Mouse (Mus musculus): ENCODE results near the gene Ebf3. TPM values are rescaled to one million over a fixed set of nuclear protein-coding genes. Genes with fewer than 3 reads are reported as not detected.
A peak's percentile ranks its signal among the peaks of the same experiment; 100 is the strongest.

Ebf3 gene
- total and polyA plus RNA-seq, 2 experiments: 0.09 TPM; not detected in 1

- no peak overlapping the region for H3K9ac ChIP-seq (ENCODE audit: low read depth, low read length)
- DNase-seq (ENCODE audit: extremely low read depth, low read depth, low spot score): no peak
- H3K79me2 ChIP-seq (ENCODE audit: control insufficient read depth, insufficient read depth, low read length): no peaks in the 10 kb centered on the region
- H3K27me3 ChIP-seq (ENCODE audit: control insufficient read depth, insufficient read depth, low read length): peaks cover 50% of the 10 kb centered on the region
- TF ChIP-seq POLR2A (IDR thresholded peaks at IDR 0.05; ENCODE audit: extremely low read depth, insufficient read depth, low read length) (no peak), CTCF (IDR thresholded peaks at IDR 0.05; ENCODE audit: low read depth, low read length) (no peak)
- H3K4me1 ChIP-seq (ENCODE audit: control insufficient read depth, insufficient read depth, low read length): peaks cover 7% of the 10 kb centered on the region
- no peaks in the 10 kb centered on the region for H3K36me3 ChIP-seq (ENCODE audit: control insufficient read depth, insufficient read depth, low read length)
- H3K4me3 ChIP-seq (ENCODE audit: insufficient read depth, low read depth, low read length): no peak overlapping the region
- 3% methylated on average over 46 of the region's 49 CpGs for WGBS
- no peak overlapping the region for H3K27ac ChIP-seq (replicated peaks; ENCODE audit: insufficient read depth, low read depth, low read length)
Observed at GRCm38 (mm10) chr7:137310091-137310761, 4.0 kb downstream of the Ebf3 start.

DNA sequence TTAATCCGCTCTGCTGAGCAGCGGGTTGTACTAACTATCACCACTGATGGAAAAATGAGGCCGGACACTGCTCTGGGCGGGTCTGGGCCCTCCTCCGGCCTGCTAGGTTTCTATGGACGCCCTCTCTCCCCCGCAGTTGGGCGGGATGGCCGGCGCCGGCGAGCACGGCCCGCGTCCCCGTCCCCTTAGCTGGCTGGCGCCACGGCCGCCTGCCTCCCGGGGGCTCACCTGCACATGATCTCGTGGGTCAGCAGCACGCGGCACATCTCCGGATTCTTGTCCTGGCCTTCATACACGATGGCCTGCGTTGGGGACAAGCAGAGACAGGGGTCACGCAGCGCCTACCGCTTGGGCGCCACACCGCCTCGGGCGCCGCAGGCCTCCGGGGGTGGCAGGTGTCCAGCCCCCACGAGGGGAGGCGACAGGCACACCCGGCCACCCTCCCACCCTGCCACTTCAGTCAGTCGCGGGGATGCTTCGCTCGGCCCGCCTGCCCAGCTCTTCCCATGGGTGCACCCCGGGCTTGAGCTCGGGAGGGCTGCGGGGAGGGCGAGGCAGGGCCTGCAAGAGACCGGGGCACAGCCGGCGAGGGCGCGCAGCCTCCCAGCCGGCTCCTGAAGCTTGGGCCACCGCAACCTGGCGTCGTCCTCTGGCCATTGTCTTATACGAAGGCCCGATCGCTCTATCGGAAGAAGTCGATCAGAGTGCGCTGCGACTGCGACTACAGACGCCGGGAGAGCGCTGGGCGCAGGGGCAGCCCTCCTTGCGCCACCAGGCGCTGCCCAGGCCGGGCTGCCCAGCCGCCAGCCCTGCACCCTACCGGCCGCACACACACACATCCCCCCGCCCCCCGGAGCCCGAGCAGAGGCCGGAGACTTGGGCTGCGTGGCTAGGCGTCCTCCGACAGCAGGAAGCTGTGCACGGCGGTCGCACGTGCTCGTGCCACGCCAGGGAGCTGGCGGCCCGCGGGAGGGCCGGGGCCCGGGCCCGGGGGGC lies 4.9 kb downstream of the Ebf3 start:
- H3K27me3 ChIP-seq (ENCODE audit: control insufficient read depth, insufficient read depth, low read length): peaks cover 45% of the 10 kb centered on the region
- 5% methylated on average over 93 of the region's 93 CpGs for WGBS
- DNase-seq (ENCODE audit: extremely low read depth, low read depth, low spot score): no peak
- no peaks in the 10 kb centered on the region for H3K79me2 ChIP-seq (ENCODE audit: control insufficient read depth, insufficient read depth, low read length)
- H3K4me3 ChIP-seq (ENCODE audit: insufficient read depth, low read depth, low read length): no peak overlapping the region
- TF ChIP-seq CTCF (IDR thresholded peaks at IDR 0.05; ENCODE audit: low read depth, low read length) (no peak), POLR2A (IDR thresholded peaks at IDR 0.05; ENCODE audit: extremely low read depth, insufficient read depth, low read length) (no peak)
- peaks cover 7% of the 10 kb centered on the region for H3K4me1 ChIP-seq (ENCODE audit: control insufficient read depth, insufficient read depth, low read length)
- H3K27ac ChIP-seq (replicated peaks; ENCODE audit: insufficient read depth, low read depth, low read length): no peak overlapping the region
- H3K36me3 ChIP-seq (ENCODE audit: control insufficient read depth, insufficient read depth, low read length): no peaks in the 10 kb centered on the region
- H3K9ac ChIP-seq (ENCODE audit: low read depth, low read length): no peak overlapping the region

DNA sequence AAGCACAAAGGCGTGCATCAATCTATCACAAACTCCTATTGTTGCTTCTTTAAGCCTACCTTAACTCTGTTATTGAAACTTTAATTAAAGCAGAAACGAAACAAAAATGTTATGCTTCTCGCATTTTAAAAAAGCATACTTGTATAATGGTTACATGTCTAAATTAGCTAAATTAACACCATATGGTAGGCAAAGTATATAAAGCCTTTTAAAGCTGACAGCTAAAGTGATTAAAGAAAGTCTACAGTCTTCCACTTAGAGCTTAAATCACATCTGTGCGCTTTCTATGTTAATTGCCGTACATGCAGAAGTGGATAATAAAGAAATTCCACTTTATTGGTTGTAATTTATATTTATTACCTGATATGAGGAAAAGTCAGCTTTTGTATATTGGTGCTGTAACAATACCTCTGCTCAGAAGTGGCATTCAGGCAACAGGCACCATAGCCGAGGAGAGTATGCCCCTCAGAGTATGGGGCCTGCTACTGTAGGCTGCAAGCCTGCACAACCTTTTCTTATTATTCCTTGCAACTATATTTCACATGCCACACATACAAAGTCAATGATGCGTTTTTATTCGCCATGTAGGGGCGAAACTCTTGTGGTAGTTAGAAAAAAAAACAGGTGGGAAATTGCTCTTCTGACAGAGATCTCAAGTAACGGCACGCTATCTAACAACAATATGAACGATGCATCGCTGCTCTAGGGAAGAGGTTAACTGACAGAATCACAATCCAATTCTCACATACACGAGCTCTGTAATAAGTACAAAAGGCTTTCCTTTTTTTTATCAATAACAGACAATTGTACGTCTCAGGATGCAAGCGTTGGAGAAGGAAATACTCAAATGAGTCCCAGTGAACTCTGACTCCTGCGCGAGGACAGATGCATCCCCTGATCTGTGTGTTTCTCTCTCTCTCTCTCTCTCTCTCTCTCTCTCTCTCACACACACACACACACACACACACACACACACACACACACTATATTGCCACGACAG lies 5.9 kb downstream of the Ebf3 start:
- Histone ChIP-seq H3K79me2 (ENCODE audit: control insufficient read depth, insufficient read depth, low read length) (no peaks in the 10 kb centered on the region), H3K36me3 (ENCODE audit: control insufficient read depth, insufficient read depth, low read length) (no peaks in the 10 kb centered on the region), H3K27me3 (ENCODE audit: control insufficient read depth, insufficient read depth, low read length) (peaks cover 41% of the 10 kb centered on the region), H3K9ac (ENCODE audit: low read depth, low read length) (no peak overlapping the region), H3K4me3 (ENCODE audit: insufficient read depth, low read depth, low read length) (no peak overlapping the region), H3K4me1 (ENCODE audit: control insufficient read depth, insufficient read depth, low read length) (peaks cover 7% of the 10 kb centered on the region), H3K27ac (replicated peaks; ENCODE audit: insufficient read depth, low read depth, low read length) (no peak overlapping the region)
- no peak for DNase-seq (ENCODE audit: extremely low read depth, low read depth, low spot score)
- WGBS: 33% methylated on average over 19 of the region's 19 CpGs
- TF ChIP-seq CTCF (IDR thresholded peaks at IDR 0.05; ENCODE audit: low read depth, low read length) (no peak), POLR2A (IDR thresholded peaks at IDR 0.05; ENCODE audit: extremely low read depth, insufficient read depth, low read length) (no peak)

- H3K4me3 ChIP-seq (ENCODE audit: insufficient read depth, low read depth, low read length): no peak overlapping the region
- H3K27me3 ChIP-seq (ENCODE audit: control insufficient read depth, insufficient read depth, low read length): peaks cover 37% of the 10 kb centered on the region
- no peak overlapping the region for H3K27ac ChIP-seq (replicated peaks; ENCODE audit: insufficient read depth, low read depth, low read length)
- WGBS: 27% methylated on average over 8 of the region's 8 CpGs
- H3K36me3 ChIP-seq (ENCODE audit: control insufficient read depth, insufficient read depth, low read length): no peaks in the 10 kb centered on the region
- DNase-seq (ENCODE audit: extremely low read depth, low read depth, low spot score): no peak
- TF ChIP-seq POLR2A (IDR thresholded peaks at IDR 0.05; ENCODE audit: extremely low read depth, insufficient read depth, low read length): no peak
- TF ChIP-seq CTCF (IDR thresholded peaks at IDR 0.05; ENCODE audit: low read depth, low read length): no peak
- H3K9ac ChIP-seq (ENCODE audit: low read depth, low read length): no peak overlapping the region
- H3K4me1 ChIP-seq (ENCODE audit: control insufficient read depth, insufficient read depth, low read length): peaks cover 2% of the 10 kb centered on the region
- no peaks in the 10 kb centered on the region for H3K79me2 ChIP-seq (ENCODE audit: control insufficient read depth, insufficient read depth, low read length)
Observed at GRCm38 (mm10) chr7:137307131-137307530, 7.1 kb downstream of the Ebf3 start.

GRCm38 (mm10) chr7:137306127-137306526 lies 8.1 kb downstream of the Ebf3 start:
- 25% methylated on average over 9 of the region's 9 CpGs for whole genome bisulfite sequencing
- peaks cover 33% of the 10 kb centered on the region for H3K27me3 ChIP-seq (ENCODE audit: control insufficient read depth, insufficient read depth, low read length)
- DNase-seq (ENCODE audit: extremely low read depth, low read depth, low spot score): peak; percentile 33
- TF ChIP-seq CTCF (IDR thresholded peaks at IDR 0.05; ENCODE audit: low read depth, low read length) (no peak), POLR2A (IDR thresholded peaks at IDR 0.05; ENCODE audit: extremely low read depth, insufficient read depth, low read length) (no peak)
- no peak overlapping the region for H3K27ac ChIP-seq (replicated peaks; ENCODE audit: insufficient read depth, low read depth, low read length)
- H3K4me1 ChIP-seq (ENCODE audit: control insufficient read depth, insufficient read depth, low read length): peaks cover 2% of the 10 kb centered on the region
- no peak overlapping the region for H3K9ac ChIP-seq (ENCODE audit: low read depth, low read length)
- H3K79me2 ChIP-seq (ENCODE audit: control insufficient read depth, insufficient read depth, low read length): no peaks in the 10 kb centered on the region
- H3K4me3 ChIP-seq (ENCODE audit: insufficient read depth, low read depth, low read length): no peak overlapping the region
- H3K36me3 ChIP-seq (ENCODE audit: control insufficient read depth, insufficient read depth, low read length): no peaks in the 10 kb centered on the region

Data from liver, adult 2 months (tissue).